Mouse (Mus musculus): ENCODE data around the gene Fam149b.

GRCm38 (mm10) chr14:20389446-20390079 is 41.6 kb downstream of the Fam149b start:
- TF ChIP-seq TAL1 (IDR thresholded peaks at IDR 0.05; ENCODE audit: low read length) (no peak), GATA1 (IDR thresholded peaks at IDR 0.05; ENCODE audit: low read length) (no peak)
